Mouse (Mus musculus) erythroblast, embryonic 14.5 days (primary cell): ENCODE results near the gene Coro2b. TPM values are rescaled to one million over a fixed set of nuclear protein-coding genes. Genes with fewer than 3 reads are reported as not detected.

Experiments
- H3K27me3 ChIP-seq: 2 replicates; pipeline ENCODE4 v1.6.1; 2012; ENCODE audit warnings: inconsistent platforms; ENCODE audit not compliant: control insufficient read depth
- H3K36me3 ChIP-seq: 2 replicates; pipeline ENCODE4 v1.6.1; 2012; ENCODE audit warnings: mild to moderate bottlenecking, inconsistent platforms; ENCODE audit not compliant: control insufficient read depth
- H3K4me1 ChIP-seq: 2 replicates; pipeline ENCODE4 v1.6.1; 2012; ENCODE audit warnings: inconsistent platforms; ENCODE audit not compliant: control insufficient read depth
- H3K4me3 ChIP-seq: replicated peaks from 2 replicates; pipeline ENCODE3; 2012; ENCODE audit warnings: moderate library complexity, mild to moderate bottlenecking, inconsistent platforms
- H3K9me3 ChIP-seq: 2 replicates; pipeline ENCODE4 v1.6.1; 2012; ENCODE audit warnings: low read length, inconsistent platforms, mixed read lengths; ENCODE audit not compliant: control insufficient read depth
- GATA1 ChIP-seq: IDR thresholded peaks from 2 replicates; pipeline ENCODE4 v1.6.1; 2012; ENCODE audit warnings: low read length, inconsistent platforms, mixed read lengths
- TAL1 ChIP-seq: IDR thresholded peaks from 3 replicates; pipeline ENCODE4 v1.6.1; 2012; ENCODE audit warnings: low read length, inconsistent platforms, mixed read lengths
- polyA plus RNA-seq: library from polyadenylated mRNA; stranded (reverse); fragments of >175 nt; gene quantifications from 2 replicates; pipeline ENCODE4 v1.2.3, GENCODE M21; 2012

The Coro2b gene
- polyA plus RNA-seq, 1 experiment = not detected

DNA sequence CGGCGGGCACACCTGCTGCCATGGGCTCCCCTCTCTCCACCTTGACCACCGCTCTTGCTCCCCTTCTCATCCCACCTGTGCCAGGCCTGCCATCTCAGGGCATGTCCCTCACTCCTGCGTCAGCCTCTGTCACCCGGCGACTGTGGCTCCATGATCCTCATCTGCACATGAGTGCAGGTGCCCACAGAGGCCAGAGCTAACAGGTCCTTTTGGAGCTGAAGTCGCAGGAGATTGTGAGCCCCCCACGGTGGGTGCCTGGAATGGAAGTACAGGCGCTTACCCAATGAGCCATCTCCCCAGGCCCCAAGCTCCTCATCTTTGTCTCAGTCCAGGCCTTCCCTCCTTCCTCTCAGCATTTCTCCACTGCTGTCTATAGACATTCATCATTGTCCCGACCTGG lies 4.8 kb upstream of the Coro2b start:
- no peak overlapping the region for H3K4me3 ChIP-seq

DNA sequence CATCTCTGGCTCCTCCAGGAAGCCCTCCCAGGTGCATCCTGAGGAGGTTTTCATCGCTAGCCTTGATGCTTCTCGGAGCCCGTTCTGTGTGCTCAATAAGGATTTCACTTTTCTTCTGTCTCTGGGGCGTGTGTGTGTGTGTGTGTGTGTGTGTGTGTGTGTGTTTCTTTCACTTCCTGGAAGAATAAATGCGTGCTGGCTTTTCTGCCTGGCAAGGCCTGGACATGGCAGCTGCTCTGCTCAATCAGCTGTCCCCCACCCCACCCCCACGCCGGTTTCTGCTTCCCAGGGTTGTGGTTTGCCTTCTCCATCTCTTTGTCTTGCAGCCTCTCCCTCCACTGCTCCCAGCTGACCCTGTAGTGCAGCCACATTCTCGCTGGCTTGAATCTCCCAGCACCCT lies 4.3 kb upstream of the Coro2b start:
- no peaks in the 10 kb centered on the region for H3K9me3 ChIP-seq
- H3K36me3 ChIP-seq = no peaks in the 10 kb centered on the region
- no peaks in the 10 kb centered on the region for H3K4me1 ChIP-seq
- no peak for TF ChIP-seq GATA1
- no peak overlapping the region for H3K4me3 ChIP-seq
- peaks cover 19% of the 10 kb centered on the region for H3K27me3 ChIP-seq

More for the DNA sequence above, 4.8 kb upstream of the Coro2b start:
- H3K27me3 ChIP-seq = peaks cover 15% of the 10 kb centered on the region
- H3K9me3 ChIP-seq = no peaks in the 10 kb centered on the region
- TF ChIP-seq TAL1 = no peak
- TF ChIP-seq GATA1 = no peak
- no peaks in the 10 kb centered on the region for H3K4me1 ChIP-seq
- H3K36me3 ChIP-seq = no peaks in the 10 kb centered on the region

DNA sequence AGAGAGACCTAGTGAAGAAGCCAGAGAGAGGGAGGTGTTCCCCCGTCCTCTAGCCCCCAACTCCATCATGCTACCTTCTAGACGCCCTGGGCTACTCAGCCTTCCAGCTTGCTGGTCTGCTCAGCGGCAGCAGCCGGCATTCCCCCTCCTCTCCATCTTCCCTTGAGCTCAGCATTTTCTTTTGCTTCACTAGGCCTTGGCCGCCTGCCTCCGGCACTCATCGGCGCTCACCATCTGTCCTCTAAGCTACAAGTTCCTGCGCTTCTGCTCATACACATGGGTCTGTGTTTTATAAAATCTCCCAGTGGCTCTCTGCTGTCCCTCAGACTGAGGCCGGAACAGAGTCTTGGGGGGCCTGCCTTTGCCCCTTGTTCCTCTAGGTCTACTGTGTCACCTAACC lies 3.9 kb upstream of the Coro2b start:
- Histone ChIP-seq H3K36me3 (no peaks in the 10 kb centered on the region), H3K4me3 (no peak overlapping the region), H3K4me1 (no peaks in the 10 kb centered on the region), H3K9me3 (no peaks in the 10 kb centered on the region), H3K27me3 (peaks cover 24% of the 10 kb centered on the region)
- TF ChIP-seq TAL1 (no peak), GATA1 (no peak)

- no peaks in the 10 kb centered on the region for H3K4me1 ChIP-seq
- H3K9me3 ChIP-seq = no peaks in the 10 kb centered on the region
- H3K36me3 ChIP-seq = no peaks in the 10 kb centered on the region
- no peak for TF ChIP-seq TAL1
- TF ChIP-seq GATA1 = no peak
- H3K27me3 ChIP-seq = peaks cover 29% of the 10 kb centered on the region
- no peak overlapping the region for H3K4me3 ChIP-seq
Measured at GRCm38 (mm10) chr9:62540166-62540565, 3.3 kb upstream of the Coro2b start.

DNA sequence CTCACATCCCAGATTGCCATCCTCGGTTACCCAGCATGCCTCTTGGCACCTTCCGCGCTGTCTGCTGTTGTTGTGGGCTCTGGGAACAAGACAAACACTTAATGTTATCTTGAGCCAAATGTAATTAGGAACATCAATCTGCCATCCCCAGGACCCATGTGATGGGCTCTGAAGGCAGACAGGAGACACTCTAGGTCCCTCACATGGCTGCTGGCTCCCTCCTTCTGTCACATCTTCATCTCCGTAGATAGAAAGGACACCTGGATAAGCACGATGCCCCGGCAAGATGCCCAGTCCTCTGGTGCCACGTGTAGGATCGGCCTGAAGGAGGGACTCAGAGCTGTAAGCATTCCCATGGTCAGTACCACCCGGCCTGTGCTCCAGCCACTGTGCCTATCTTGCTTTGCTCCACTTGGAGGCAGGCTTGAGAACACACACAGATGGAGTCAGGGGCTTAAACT lies 2.4 kb upstream of the Coro2b start:
- H3K27me3 ChIP-seq = peaks cover 33% of the 10 kb centered on the region
- H3K36me3 ChIP-seq = no peaks in the 10 kb centered on the region
- no peak overlapping the region for H3K4me3 ChIP-seq
- H3K9me3 ChIP-seq = no peaks in the 10 kb centered on the region
- H3K4me1 ChIP-seq = no peaks in the 10 kb centered on the region
- TF ChIP-seq TAL1 (no peak), GATA1 (no peak)

- no peak for TF ChIP-seq TAL1
- TF ChIP-seq GATA1 = no peak
- Histone ChIP-seq H3K4me3 (no peak overlapping the region), H3K27me3 (peaks cover 33% of the 10 kb centered on the region), H3K36me3 (no peaks in the 10 kb centered on the region), H3K4me1 (no peaks in the 10 kb centered on the region), H3K9me3 (no peaks in the 10 kb centered on the region)
Measured at GRCm38 (mm10) chr9:62537941-62538340, 1.1 kb upstream of the Coro2b start.

- TF ChIP-seq TAL1 (no peak), GATA1 (no peak)
- H3K27me3 ChIP-seq = peaks cover 33% of the 10 kb centered on the region
- H3K36me3 ChIP-seq = no peaks in the 10 kb centered on the region
- no peak overlapping the region for H3K4me3 ChIP-seq
- H3K9me3 ChIP-seq = no peaks in the 10 kb centered on the region
- no peaks in the 10 kb centered on the region for H3K4me1 ChIP-seq
Measured at GRCm38 (mm10) chr9:62536119-62536654, 657 bp downstream of the Coro2b start.

- H3K27me3 ChIP-seq = peaks cover 33% of the 10 kb centered on the region
- H3K9me3 ChIP-seq = no peaks in the 10 kb centered on the region
- H3K4me3 ChIP-seq = no peak overlapping the region
- no peak for TF ChIP-seq TAL1
- TF ChIP-seq GATA1 = no peak
- no peaks in the 10 kb centered on the region for H3K4me1 ChIP-seq
- H3K36me3 ChIP-seq = no peaks in the 10 kb centered on the region
Measured at GRCm38 (mm10) chr9:62535566-62535965, 1.3 kb downstream of the Coro2b start.

DNA sequence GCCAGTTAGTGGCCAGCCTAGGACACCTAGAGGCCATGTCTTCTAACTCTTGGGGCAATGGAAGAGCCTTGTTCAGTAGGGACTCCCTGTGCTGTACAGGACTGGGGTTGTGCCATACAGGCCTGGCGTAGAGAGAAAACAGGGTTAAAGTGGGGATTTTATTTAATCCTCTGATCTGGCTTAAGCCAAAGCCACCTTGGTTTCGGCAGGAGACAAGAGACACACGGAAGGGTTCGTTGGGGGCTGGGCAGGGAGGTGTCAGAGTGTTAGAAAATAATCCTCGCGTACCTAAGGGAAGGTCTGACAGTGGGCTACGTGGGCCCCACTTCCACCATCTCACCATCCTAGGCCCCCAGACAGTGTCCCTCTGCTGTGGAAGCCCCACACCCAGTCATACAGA lies 2.2 kb downstream of the Coro2b start:
- Histone ChIP-seq H3K9me3 (no peaks in the 10 kb centered on the region), H3K4me1 (no peaks in the 10 kb centered on the region), H3K4me3 (no peak overlapping the region), H3K27me3 (peaks cover 33% of the 10 kb centered on the region), H3K36me3 (no peaks in the 10 kb centered on the region)
- no peak for TF ChIP-seq GATA1
- no peak for TF ChIP-seq TAL1

GRCm38 (mm10) chr9:62534158-62534557 lies 2.7 kb downstream of the Coro2b start:
- no peak overlapping the region for H3K4me3 ChIP-seq
- peaks cover 33% of the 10 kb centered on the region for H3K27me3 ChIP-seq
- H3K9me3 ChIP-seq = no peaks in the 10 kb centered on the region

More at GRCm38 (mm10) chr9:62534158-62534557, 2.7 kb downstream of the Coro2b start:
- Histone ChIP-seq H3K36me3 (no peaks in the 10 kb centered on the region), H3K4me1 (no peaks in the 10 kb centered on the region)
- TF ChIP-seq GATA1 (no peak), TAL1 (no peak)
